Mouse (Mus musculus) limb, embryonic 13.5 days (tissue): ENCODE results near the gene 4932415D10Rik. TPM values are rescaled to one million over a fixed set of nuclear protein-coding genes. Genes with fewer than 3 reads are reported as not detected.

Experiments used
- polyA plus RNA-seq: library from polyadenylated mRNA; unstranded; fragments of >200 nt; fragmentation: Nextera tagmentation; extraction: Ambion mirVana; gene quantifications from 2 replicates; pipeline ENCODE4 v1.2.1, GENCODE M21; 2015

4932415D10Rik gene
- polyA plus RNA-seq, 1 experiment from 2014 or later, result not detected

Other genes starting within 250 kb of the 4932415D10Rik start
- gene BC024063, start 233.2 kb downstream of the 4932415D10Rik start, polyA plus RNA-seq, result 6.2 and 6.5 TPM in 2 replicates
- gene AU041133, start 188.6 kb downstream of the 4932415D10Rik start, polyA plus RNA-seq, result 7.0 and 7.5 TPM in 2 replicates
- 18.5 and 19.8 TPM in 2 replicates for gene Zfp938, start 75.3 kb downstream of the 4932415D10Rik start, polyA plus RNA-seq
- gene Gm4924, start 37.7 kb upstream of the 4932415D10Rik start, polyA plus RNA-seq, result 11.1 and 12.9 TPM in 2 replicates
- not detected in 2 replicates for gene Gm1553, start 176.0 kb upstream of the 4932415D10Rik start, polyA plus RNA-seq